Mouse (Mus musculus) 3T3-L1 (cell line): ENCODE results near the gene Slc1a3.
"Not testable (repeated sequence)": the region's sequence is repeated elsewhere in the genome, so short reads cannot be mapped to it uniquely, and the experiment has no call there.

Source experiments
- DNase-seq: peaks from one replicate; pipeline ENCODE4 v3.0.0-alpha.2; 2015; ENCODE audit warnings: low read depth, low spot score

The Slc1a3 gene

DNA sequence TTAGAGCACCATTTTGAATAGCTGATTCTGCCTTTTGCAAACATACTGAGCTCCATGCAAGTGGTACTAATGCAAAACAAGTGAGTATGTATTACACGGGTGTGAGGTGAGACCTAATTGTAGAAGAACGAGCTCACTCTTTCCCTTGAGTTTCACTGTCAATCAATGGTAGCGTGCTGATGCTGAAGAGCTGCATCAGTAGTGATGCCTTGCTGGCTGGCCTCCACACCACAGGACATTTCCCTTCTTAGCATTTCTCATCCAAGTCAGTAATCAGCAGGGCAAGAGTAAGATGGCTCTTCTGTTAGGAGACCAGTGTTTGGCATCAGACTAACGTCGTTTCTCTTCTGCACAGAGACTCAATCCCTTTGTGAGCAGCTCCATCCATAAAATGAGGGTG, 4.0 kb downstream of the Slc1a3 start:
- peak; percentile 33 for DNase-seq

DNA sequence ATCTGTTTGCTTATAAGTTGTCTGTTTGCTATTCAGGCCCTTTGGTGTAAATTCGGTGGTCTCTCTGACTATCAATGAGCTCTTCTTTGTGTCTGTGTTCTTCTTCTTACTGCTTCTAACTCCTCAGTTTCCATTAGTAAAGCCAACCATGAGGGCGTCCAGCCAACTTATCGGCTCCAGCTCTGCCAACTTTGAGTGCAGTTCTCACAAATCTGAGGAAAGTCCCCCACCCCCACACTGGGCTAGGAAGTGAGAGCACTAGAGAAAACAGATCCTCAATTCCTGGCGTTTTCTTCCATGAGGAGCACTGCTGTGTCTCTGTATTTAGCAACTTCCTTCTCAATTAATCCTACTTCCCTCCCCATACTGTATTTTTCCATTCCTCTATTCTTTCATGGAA, 4.4 kb downstream of the Slc1a3 start:
- DNase-seq, result peak; percentile 23

DNA sequence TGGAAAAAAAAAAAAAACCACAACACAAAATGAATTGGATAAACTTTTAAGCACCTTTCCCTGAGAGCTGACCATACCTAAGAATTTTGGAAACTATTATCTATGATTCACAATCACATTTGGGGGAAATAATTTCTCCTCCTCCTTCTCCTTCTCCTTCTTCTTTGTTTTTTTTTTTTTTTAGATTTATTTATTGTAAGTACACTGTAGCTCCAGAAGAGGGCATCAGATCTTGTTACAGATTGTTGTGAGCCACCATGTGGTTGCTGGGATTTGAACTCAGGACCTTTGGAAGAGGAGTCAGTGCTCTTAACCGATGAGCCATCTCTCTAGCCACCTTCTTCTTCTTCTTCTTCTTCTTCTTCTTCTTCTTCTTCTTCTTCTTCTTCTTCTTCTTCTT, 5.0 kb downstream of the Slc1a3 start:
- DNase-seq, result not testable (repeated sequence)

DNA sequence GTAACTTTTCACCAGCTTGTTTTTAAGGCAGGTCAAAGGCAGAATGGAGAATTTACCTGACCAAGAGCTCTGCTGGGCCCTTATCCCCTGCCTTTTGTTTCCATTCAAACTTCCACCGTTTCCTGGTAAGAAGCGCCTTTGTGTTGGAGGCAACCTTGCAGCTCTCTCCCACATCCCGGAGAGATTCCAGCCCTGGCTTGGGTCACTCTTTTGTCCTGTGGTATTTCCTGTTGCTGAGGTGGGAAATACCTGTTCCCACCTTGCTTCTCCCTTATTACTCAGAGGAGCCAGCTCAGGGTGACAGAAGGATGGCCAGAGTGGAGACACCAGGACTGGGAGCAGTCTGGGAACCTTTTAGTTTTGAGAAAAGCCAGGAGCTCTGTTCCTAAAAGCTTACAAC, 12.6 kb downstream of the Slc1a3 start:
- no peak for DNase-seq

DNA sequence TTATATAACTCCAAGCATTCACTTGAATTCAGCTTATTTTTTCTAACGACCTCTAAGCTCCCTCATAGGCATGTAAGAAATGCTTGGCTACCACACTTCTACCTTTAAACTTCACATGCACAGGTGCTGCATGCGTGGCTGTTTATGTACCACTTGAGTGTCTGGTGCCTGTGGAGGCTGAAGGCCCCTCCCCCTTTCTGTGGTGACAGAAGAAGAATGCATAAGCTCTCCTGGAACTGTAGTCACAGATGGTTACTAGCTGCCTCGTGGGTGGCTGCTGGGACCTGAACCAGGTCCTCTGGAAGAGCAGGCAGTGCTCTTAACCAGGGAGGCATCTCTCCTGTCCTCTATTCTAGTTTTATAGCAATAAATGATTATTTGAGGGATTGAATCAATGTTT, 13.1 kb downstream of the Slc1a3 start:
- DNase-seq, result no peak

DNA sequence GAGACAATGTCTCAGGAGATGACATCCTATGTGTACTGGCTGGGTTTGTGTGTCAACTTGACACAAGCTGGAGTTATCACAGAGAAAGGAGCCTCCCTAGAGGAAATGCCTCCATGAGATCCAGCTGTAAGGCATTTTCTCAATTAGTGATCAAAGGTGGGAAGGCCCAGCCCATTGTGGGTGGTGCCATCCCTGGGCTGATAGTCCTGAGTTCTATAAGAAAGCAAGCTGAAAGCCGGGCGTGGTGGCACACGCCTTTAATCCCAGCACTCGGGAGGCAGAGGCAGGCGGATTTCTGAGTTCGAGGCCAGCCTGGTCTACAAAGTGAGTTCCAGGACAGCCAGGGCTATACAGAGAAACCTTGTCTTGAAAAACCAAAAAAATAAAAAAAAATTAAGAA, 20.4 kb downstream of the Slc1a3 start:
- DNase-seq, result not testable (repeated sequence)

DNA sequence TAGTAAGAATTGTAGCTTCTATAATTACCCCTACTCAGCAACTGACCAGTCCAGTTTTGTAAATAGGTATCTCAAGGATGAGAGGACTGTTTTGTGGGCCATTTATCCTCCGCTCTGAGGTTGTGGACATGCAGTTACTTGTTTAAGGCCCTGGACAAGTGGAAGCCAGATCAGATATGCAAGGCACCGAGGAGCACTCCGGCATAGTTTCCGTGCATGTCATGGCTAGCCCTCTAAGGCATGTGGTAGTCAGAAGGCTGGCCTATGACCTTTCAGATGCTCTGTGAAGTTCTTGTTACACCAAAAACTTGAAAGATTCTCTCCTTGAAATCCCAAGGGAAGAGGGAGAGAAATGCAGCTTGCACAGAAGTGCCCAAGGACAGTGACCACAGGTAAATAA, 23.7 kb downstream of the Slc1a3 start:
- peak; percentile 39 for DNase-seq

DNA sequence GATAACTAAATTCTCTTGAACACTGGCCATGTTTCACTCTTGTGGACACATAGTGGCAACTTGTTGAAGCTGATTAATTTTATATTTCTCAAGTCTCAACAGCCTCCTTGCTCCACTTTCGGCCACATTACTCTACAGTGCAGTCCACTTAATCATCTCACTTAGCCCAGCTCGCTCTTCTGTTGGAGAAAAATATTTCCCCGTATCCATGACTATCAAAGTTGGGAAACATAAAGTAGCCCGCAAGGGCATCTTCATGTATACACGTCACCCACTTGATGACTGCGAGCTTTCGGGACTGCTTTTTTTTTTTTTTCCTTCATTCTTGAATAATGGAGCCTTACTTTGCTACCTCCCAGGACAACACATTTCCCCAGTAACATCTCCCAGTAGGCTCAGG, 25.1 kb downstream of the Slc1a3 start:
- DNase-seq, result no peak

DNA sequence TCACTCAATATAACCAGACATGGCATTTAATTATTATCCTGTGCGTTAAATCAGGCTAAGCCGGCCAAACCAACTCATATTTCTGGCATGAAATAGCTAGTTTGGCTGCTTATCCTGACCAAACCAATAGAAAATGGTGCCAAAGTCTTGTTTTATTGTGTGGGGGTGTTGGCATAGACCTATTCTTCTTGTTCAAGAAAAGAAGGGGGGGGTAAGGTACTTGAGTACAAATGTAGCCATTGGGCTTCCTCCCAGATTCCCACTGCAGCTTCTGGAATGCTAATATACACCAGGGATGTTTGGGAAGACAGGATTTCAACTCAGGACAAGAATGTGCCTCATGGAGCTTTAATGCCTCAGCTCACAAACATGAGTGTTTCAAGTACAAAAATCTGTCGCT, 26.3 kb downstream of the Slc1a3 start:
- DNase-seq, result peak; percentile 49

DNA sequence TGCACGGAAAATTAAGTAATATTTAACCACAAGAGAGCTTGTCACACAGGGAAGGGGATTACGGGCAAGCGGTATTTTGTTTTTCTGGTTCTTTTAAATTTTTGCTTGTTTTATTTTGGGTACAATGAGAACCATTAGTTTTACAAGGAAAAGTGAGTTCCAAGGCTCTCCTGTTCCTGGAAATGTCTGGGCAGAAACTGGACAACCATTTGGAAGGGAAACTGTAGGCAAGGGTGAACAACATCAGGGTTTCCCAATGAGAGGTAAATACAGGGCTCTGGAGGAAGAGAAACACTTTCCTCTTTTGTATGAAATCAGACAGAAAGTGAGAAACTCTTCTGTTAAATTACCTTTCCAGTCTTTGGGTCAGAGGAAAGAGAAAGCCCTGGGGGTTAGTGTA, 27.7 kb downstream of the Slc1a3 start:
- no peak for DNase-seq

DNA sequence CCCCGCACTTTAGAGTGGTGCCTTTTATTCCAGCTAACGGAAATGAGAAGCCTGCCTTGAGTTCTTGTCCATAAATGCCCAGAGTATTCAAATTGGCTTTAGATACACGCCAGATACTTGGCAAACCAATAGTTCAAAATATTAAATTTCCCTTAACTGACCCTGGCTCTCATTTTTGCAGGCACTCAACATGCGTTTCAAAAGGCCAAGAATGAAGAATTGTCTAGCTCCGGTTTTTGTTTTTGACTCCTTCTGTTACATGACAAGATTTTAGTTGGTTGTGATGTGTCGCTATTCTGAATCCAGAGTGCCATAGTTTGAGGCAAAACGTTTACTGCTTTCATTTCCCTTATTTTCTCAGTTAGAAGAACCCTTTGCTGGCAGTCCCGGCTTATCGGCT, 28.1 kb downstream of the Slc1a3 start:
- no peak for DNase-seq

DNA sequence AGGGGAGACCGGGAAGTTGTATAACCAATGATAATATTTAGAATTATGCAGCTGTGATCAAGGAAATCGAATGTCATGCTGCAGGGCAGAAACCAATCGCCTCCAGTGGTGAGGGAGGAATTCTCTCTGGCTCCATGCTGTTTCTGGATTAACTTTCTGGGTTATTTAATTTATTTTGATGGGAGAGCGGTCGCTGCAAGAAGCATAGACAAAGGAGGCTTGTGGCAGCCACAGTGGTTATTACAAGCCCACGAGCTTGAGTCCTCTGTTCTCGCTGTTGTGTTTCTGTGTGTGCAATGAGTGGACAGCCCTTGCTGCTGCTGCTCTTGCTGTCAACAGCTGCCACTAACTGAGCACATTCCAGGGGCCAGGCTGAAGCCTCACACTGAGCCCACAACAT, 28.6 kb downstream of the Slc1a3 start:
- DNase-seq, result no peak

DNA sequence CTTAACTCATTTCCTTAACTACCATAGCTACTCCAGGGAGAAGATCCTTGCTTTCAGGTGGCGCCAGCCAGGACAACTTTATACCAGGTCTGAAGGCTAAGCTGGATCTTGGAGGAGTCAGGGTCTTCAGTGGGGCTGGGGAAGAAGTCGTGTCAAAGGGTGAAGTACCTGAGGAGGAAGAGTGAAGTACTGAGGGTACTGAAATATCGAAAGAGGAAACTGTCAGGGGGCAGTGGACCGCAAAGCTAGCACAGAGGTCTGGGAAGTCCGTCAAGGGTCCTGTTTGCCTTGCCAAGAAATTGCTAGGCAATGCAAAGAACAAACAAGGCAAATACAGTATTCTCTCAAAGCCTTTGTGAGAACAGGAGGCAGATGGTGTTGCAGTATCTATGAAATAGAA, 29.6 kb downstream of the Slc1a3 start:
- DNase-seq, result no peak

DNA sequence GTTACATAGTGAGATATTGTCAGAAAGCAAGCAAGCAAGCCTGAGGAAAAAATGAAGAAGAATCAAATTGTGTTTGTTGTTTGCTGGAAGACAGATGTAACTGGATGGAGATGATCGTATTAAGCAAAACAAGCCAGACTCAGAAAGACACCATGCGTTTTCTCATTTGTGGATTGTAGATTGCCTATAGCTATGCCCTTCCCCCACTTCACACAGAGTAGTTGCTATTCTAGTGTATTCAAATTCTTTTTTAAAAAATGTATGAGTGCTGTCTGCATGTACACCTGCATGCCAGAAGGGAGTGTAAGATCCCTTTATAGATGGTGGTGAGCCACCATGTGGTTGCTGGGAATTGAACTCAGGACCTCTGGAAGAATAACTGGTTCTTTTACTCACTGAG, 33.6 kb downstream of the Slc1a3 start:
- DNase-seq, result no peak

DNA sequence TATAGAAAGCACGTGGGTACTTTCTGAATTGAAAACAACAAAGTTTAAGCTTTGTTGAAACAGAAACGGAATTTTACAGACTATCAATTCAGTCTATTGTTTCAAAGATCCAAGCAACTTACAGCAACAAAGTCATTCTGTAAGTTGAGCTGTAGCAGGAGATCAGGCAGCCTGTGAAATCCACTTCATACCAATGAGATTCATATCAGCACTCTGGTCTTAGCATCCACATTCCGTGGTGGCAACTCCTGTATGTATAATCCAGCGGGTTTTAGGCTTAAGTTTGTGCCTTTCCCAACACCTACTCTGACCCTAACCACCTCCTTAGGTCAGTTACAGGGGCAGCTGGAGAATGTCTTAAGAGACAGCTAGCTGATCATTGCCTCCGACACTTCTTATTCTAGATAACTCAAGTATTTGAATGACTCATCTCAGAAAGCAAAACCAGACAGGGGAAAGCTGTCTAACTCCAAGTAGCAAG, 34.3 kb downstream of the Slc1a3 start:
- peak; percentile 58 for DNase-seq

DNA sequence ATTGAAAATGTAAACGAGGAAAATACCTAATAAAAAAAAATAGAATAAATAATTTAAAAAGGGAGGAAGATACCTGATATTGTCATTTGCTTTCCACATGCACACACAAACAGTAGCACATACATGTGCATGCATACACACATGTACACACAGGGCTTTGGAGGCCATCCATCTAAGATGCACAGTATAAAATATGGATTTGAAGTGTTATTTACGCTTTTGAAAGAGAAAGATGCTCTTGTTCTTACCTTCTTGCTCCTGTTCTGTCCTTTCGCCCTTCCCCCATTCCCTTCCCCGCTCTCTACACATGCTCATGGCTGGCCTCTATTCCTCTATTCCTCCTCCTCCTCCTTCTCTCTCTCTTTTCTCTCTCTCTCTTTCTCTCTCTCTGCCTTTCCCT, 34.9 kb downstream of the Slc1a3 start:
- no peak for DNase-seq

DNA sequence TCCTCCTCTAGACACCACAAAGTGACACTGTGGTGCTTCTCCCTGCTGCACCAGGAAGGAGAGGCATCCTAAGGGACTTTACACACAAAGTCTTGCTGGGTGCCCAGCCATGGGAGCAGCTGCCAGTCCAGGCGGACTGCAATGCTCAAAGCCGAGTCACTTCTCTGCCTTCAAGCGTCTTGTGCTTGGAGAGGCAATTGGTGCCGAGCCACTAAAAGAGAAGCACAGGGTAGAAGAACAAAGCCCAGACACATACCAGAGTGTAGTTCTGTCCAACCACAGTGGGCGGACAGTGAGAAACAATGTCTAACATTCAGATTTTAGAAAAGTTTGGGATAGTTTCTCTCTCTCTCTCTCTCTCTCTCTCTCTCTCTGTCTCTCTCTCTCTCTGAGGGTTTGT, 38.0 kb downstream of the Slc1a3 start:
- no peak for DNase-seq

DNA sequence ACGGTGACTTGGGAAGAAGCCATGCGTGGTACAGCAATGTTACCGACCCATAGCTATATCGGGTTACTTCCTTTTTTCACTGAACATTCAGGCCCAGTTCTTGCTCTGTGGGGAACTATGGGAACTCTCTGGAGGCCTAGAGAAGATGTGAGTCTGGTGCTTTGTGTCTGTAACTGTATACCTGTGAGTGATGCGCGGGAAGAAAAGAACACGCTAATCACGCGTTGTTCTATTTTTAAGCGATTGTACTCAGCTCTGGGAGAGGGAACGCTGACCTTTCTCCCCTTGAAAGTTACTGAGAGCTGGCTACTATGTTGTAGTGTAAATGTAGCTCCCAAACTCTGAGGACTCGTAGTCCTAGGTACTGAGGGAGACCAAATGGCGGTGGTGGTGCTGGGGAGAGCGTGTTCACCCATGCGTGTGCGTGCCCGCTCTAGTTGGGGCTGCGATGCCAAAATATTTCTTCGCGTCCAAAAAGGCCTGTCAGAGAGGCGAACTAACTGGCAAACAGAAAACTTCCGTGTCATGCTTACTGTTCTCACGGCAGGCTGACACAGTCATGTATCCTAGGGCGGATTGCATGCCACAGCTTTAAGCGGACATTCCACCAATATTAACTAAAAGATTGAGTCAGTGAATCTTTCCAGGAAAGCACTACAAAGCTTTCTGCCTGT, 42.6 kb downstream of the Slc1a3 start:
- DNase-seq, result no peak

DNA sequence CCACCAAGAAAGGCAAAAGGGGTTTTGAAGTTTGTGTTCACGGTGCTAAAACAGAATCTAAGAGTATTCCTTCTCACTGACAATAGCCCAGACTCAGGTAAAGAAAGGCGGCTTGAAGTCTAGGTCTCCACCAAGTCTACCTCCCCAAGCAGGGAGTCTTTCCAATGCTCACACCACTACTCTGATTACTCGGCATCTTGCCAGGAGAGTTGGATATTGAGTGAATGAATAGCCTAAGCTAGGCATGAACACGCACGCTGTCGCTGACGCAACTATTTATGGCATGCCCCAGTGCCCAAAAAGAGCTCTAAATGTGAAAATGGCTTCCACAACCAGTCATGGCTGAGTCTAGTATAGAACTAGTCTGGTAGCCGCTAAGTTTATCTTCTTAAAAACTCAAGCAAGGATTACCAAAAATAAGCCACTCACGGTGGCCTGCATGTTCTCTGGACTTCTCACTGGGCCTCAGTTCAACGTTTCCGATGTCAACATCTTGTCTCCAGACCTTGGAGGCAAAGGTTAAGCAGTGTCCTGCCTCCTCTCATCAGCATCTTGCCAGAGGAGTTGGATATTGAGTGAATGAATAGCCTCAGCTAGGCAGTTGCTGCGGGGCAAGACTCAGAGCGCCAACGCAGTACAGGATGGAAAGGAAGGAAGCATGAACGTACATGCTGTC, 44.8 kb downstream of the Slc1a3 start:
- no peak for DNase-seq

DNA sequence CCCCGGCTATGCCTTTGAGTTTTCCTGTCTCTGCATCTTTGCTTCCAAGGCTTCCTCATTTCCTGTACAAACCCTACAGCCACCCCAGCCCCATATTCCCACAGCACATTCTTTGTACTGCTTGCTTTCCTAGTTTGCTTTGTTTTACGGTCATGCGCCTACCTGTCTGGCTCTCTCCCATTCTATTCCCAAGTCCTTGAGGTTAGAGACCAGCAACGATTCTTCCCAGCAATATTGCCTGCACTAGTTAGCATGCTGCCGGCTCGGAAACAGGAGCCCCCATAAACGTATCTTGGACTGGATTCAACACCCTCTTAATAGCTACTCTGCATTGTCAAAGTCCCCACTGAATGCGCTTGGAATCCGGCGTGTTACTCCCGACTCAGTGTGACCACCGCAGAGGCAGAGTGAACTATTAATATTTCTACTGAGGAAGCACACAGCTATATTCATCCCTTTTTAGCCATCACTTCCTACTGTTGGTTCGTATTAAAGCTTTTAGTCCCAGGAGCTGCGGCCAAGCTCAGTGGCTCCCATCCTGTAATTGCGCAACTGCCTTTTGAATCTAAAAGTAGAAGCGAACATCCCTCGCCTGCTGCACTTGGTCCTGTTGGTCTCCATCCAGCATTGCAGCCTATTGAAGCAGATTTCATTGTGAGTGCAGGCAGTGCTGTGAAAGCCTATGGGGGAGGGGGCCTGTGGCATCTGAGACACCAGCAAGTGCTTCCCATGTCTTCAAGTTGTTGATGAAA, 47.0 kb downstream of the Slc1a3 start:
- DNase-seq, result no peak

DNA sequence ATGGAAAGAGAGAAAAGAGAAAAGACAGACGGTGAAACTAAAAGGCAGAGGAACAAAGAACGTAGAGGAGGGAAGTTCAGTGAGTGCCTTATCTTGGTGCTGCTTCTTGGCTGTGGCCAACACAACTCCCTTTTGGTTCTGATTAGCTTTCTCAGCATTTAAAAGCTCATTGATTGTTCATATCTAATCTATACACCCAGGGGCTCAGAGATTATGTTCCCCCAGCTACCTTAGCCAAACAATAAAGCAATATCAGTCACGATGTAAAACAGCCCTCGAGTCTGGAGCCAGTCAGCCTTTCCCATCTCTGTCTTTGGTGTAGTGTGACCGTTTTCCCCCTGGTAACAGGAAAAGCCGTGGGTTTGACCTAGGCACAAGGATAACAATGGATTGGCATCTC, 48.7 kb downstream of the Slc1a3 start:
- DNase-seq, result no peak

DNA sequence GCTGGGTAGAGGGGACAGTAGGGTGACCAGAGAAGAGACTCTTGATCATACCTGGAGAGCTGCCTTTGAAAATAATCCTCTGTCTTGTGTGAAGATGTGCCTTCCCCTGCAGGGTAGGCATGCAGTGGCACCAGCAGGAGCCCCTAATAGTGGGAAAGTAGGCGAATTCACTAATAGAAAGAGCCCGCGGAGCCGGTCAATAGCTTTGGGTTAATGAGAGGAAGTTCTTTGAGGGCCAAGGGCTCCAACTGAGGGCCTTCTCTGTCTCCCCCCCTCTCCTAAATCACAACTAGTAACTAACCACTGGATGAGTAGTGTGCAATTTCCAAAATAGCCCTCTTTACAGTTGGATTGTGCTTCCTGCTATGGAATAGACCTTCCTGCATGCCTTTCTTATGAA, 50.6 kb downstream of the Slc1a3 start:
- no peak for DNase-seq

DNA sequence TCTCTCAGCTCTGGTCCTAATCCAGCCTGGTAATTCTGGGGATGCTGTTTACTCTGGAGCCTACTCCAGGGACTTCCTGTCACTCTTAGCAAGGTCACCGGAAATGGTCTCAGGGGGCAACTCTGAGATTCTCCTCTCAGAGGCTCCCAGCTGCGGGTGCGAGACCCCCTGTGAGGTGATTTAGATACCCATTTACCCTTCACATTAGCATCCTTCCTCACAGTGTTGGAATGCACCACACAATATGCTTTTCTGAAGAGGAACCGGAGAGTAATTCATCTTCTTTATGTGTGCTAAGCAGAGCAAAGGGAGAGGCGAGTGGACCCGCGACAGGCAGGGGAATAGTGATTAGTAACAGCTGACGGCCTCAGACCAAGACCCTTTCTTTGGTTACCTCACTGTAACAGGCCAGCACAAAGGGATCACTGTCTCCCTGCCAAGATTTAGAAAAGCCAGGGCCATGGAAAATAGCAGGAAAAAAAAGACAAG, 51.0 kb downstream of the Slc1a3 start:
- no peak for DNase-seq
